In the genomic region with DNA sequence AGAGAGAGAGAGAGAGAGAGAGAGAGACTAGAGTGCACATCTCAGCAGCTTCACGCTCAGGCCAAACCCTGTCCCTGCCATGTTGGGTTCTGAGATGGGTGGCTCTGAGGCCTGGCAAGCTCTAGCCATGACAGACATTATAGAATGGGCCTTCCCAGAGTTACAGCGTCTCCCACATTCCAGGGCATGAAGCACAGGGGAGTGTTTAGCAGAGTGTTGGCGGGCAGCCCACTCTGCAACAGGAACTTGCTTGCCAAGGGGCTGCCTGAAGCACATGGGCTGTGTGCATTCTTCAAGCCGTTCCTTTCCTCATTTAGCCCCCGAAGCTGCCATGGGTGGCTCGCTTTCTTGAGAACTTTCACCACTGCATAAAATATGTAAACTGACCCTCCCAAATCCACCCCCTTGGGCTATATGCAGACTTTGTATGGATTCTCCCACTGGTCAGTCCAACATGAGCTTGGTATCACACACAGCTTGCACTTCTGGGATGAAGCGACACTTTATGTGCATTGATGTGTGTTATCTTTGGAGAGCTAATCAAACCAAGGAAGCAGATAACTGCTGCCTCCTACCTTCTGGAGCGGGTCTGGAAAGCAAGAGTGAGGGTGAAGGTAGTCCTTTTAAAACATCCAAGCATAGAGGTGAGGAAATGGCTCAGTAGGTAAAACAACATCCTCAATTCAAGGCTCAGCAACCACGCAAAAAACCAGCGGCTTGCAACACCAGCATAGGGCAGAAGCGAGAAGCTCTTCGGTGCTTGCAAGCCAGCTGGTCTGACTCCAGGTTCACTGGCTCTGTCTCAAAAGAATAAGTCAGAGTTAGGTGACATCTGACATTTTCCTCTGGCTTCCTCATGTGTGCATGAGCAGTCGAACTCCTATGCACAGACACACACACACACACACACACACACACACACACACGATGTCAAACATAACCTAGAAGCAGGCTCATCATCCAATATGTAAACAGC, we compare ENCODE assay signal across 8 mouse cellular contexts.
DNase-seq lines count a peak whose midpoint lies in the region; ATAC-seq lines count a peak whose summit lies in the region.

No protein-coding gene starts in this region.

- H3K4me2 ChIP-seq in hindbrain, embryonic 15.5 days, result no peak overlapping the region

- peak; percentile 36 for DNase-seq in 3134 (ENCODE audit: extremely low read depth, insufficient read length, low spot score)
- DNase-seq in adrenal gland, postnatal 25 days, result peak; percentile 48
- peak; percentile 66 for DNase-seq in gastrocnemius, postnatal 14 days
- peak; percentile 16 to 22 for DNase-seq in left cerebral cortex, postnatal 36 days (ENCODE audit: low spot score in 2 of 2)
- peak; percentile 75 to 81 for DNase-seq in right cerebral cortex, postnatal 10 days (ENCODE audit: low spot score in 2 of 2)
- DNase-seq in cerebellum, adult 9-10 months, result no peak
- no peak for DNase-seq in thymus, postnatal 10 days (ENCODE audit: low spot score in 2 of 2)

- ATAC-seq in hindbrain, embryonic 15.5 days (ENCODE audit: low FRiP score, low read depth), result peak; percentile 83; the same call in 1 of the 2 replicates

- H3K9me3 ChIP-seq in hindbrain, embryonic 15.5 days, result no peaks in the 10 kb centered on the region

- H3K4me3 ChIP-seq in hindbrain, embryonic 15.5 days, result no peak overlapping the region

- no peak overlapping the region for H3K9ac ChIP-seq in hindbrain, embryonic 15.5 days

- peaks cover 14% of the 10 kb centered on the region for H3K4me1 ChIP-seq in hindbrain, embryonic 15.5 days (replicated peaks)

- no peaks in the 10 kb centered on the region for H3K36me3 ChIP-seq in hindbrain, embryonic 15.5 days

- H3K27me3 ChIP-seq in hindbrain, embryonic 15.5 days, result no peaks in the 10 kb centered on the region

- H3K27ac ChIP-seq in hindbrain, embryonic 15.5 days (replicated peaks), result 0 out of 2 replicates have a peak overlapping the region, but pooled peaks have one; percentile 2

- 64% methylated on average over 14 of the region's 14 CpGs for WGBS in hindbrain, embryonic 15.5 days

- intact Hi-C loops in gastrocnemius, postnatal 14 days (cut with DNase I; ENCODE audit: low total_unique reads), result no loop called here
- intact Hi-C loops in left cerebral cortex, postnatal 36 days (cut with DNase I), result no loop called here

Comparison
In these comparisons a context has a peak if more than half of its experiments do, and no peak if none do; other contexts are left out.
1. DNase-seq: peak in 3134 (single experiment), adrenal gland, postnatal 25 days (single experiment), gastrocnemius, postnatal 14 days (single experiment), left cerebral cortex, postnatal 36 days (2 of 2) and right cerebral cortex, postnatal 10 days (2 of 2); none in cerebellum, adult 9-10 months (single experiment) and thymus, postnatal 10 days (0 of 2).